Mouse (Mus musculus): ENCODE measurements around the gene Tshz2. TPM values are rescaled to one million over a fixed set of nuclear protein-coding genes. Genes with fewer than 3 reads are reported as not detected.

Gene Tshz2
- polyA plus RNA-seq, 1 experiment: 4.5 TPM

DNA sequence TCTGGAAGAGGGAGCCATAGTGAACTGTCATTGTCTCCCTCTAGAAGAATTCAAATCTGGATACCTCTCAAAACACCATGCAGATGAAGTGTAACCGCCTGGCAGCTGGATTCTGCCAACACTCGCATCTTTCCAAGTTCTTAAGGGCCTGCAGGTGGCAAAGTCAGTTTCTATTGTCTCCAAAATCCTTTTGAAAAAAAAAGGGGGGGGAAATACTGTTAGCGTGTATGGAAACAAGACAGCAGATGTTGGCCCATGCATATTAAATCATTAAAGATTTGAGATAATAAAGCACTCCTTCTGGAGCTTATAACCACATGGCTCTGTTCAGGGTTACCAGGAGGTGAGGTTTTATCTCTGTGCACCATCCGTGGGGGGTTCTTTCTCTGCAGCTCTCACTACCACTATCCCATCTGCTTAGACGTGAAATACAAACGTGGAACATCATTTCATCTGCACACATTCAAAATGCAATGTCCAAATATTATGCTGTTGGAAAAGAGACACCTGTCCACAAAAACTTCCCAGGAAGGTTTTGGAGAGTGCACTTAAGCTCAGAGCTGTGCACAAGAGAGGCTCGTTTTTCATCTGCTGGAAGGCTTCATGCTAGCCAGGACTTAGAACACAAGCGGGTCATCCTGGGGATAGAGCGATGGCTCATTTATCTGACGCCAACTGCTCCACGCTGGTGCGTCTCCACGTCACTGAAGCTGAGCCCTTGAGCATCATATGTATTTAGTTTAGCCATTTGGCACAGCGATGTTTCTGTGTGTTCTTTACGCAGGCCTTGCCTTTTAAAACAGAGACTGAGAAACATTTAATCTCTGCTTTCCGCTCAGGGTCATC lies 307.7 kb downstream of the Tshz2 start:
- Histone ChIP-seq H3K27ac (ENCODE audit: control insufficient read depth, insufficient read depth, low read depth, low read length) (no peak overlapping the region), H3K27me3 (ENCODE audit: control insufficient read depth, insufficient read depth, low read length) (no peaks in the 10 kb centered on the region), H3K4me3 (ENCODE audit: control insufficient read depth, low read depth, low read length) (no peak overlapping the region), H3K4me1 (ENCODE audit: control insufficient read depth, insufficient read depth, low read length) (no peaks in the 10 kb centered on the region), H3K36me3 (ENCODE audit: control insufficient read depth, insufficient read depth, low read length) (no peaks in the 10 kb centered on the region)
- TF ChIP-seq POLR2A (IDR thresholded peaks at IDR 0.05; ENCODE audit: control insufficient read depth, low read depth, low read length) (no peak), CTCF (IDR thresholded peaks at IDR 0.05; ENCODE audit: control insufficient read depth, insufficient read depth, insufficient replicate concordance, low read depth, low read length) (no peak)

DNA sequence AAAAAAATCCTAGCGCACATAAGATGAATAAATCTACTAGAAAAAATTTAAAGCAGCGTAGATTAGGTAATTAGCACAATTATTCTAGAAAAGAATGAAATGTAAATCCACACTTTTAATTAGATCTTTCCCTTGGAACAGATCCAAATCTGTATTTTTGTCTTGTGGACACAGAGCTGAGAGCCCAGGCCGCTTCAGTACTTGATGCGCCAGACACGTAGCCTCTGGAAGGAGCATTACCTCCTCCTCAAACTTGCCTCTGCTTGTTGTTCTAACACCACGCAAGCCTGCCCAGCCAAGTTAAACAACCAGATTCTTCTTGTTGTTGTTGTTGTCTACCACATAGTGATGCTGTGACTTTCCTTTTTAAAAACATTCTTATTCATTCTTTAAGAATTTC lies 310.9 kb downstream of the Tshz2 start:
- H3K27me3 ChIP-seq (ENCODE audit: control insufficient read depth, insufficient read depth, low read length): no peaks in the 10 kb centered on the region
- H3K36me3 ChIP-seq (ENCODE audit: control insufficient read depth, insufficient read depth, low read length): no peaks in the 10 kb centered on the region
- H3K4me1 ChIP-seq (ENCODE audit: control insufficient read depth, insufficient read depth, low read length): no peaks in the 10 kb centered on the region
- no peak overlapping the region for H3K4me3 ChIP-seq (ENCODE audit: control insufficient read depth, low read depth, low read length)
- no peak for TF ChIP-seq CTCF (IDR thresholded peaks at IDR 0.05; ENCODE audit: control insufficient read depth, insufficient read depth, insufficient replicate concordance, low read depth, low read length)
- TF ChIP-seq POLR2A (IDR thresholded peaks at IDR 0.05; ENCODE audit: control insufficient read depth, low read depth, low read length): no peak
- H3K27ac ChIP-seq (ENCODE audit: control insufficient read depth, insufficient read depth, low read depth, low read length): no peak overlapping the region

DNA sequence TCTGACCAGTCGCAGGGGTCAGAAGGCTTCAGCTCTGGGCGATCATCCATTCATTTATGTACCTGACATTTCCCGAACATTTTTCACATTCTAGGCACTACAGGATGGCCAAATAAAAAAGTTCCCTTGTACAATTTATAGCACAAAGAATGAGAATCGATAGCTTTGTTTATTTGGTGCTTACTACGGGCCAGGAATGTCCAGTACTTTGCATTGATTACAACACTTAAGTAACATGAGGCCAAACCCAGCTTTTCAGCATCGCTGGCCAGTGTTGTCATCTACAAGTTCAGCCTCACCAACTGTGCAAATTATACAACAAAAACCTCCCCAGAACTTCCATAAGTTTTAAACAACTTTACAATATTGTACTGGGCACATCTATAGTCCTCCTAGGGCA lies 315.3 kb downstream of the Tshz2 start:
- H3K36me3 ChIP-seq (ENCODE audit: control insufficient read depth, insufficient read depth, low read length): no peaks in the 10 kb centered on the region
- no peaks in the 10 kb centered on the region for H3K4me1 ChIP-seq (ENCODE audit: control insufficient read depth, insufficient read depth, low read length)
- no peaks in the 10 kb centered on the region for H3K27me3 ChIP-seq (ENCODE audit: control insufficient read depth, insufficient read depth, low read length)
- no peak overlapping the region for H3K4me3 ChIP-seq (ENCODE audit: control insufficient read depth, low read depth, low read length)
- TF ChIP-seq CTCF (IDR thresholded peaks at IDR 0.05; ENCODE audit: control insufficient read depth, insufficient read depth, insufficient replicate concordance, low read depth, low read length) (no peak), POLR2A (IDR thresholded peaks at IDR 0.05; ENCODE audit: control insufficient read depth, low read depth, low read length) (no peak)
- H3K27ac ChIP-seq (ENCODE audit: control insufficient read depth, insufficient read depth, low read depth, low read length): no peak overlapping the region

DNA sequence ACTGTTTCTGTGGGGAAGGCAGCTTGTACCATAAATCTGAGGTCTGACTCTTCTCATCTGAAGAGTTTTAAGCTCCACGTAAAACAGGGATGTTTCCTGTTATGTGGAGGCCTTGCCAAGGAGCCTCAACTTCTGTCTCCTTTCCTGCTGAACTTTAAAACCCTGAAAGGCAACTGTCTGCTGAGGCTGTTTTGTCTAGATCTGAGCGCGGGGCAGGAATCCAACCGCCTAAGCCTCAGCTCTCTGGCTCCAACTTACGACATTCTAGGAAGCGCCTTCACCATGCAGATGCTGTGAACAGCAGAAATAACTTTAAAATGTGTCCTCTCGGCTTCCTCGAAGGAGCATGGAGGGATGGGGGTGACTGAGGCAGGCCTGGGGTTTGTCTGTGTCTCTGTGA lies 318.2 kb downstream of the Tshz2 start:
- H3K4me3 ChIP-seq (ENCODE audit: control insufficient read depth, low read depth, low read length): no peak overlapping the region

DNA sequence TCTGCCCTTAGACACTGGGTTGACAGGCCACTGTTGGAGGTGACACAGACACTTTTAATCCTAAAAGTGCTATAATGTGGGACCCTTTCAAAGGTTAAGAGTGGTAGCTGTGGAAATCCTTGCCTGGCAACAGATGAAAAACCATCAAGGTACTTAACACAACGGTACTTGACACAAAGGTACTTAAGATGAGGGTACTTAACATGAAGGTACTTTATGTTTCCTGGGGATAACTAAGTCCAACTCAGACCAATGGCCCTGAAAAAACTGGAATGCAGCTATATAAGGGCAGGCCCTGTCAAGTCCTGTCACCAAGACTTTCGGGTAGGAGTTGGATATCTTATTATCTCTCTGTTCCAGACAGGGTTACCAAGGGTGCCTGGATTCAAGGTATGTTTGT lies 320.2 kb downstream of the Tshz2 start:
- Histone ChIP-seq H3K27me3 (ENCODE audit: control insufficient read depth, insufficient read depth, low read length) (no peaks in the 10 kb centered on the region), H3K36me3 (ENCODE audit: control insufficient read depth, insufficient read depth, low read length) (no peaks in the 10 kb centered on the region), H3K4me3 (ENCODE audit: control insufficient read depth, low read depth, low read length) (no peak overlapping the region), H3K4me1 (ENCODE audit: control insufficient read depth, insufficient read depth, low read length) (no peaks in the 10 kb centered on the region), H3K27ac (ENCODE audit: control insufficient read depth, insufficient read depth, low read depth, low read length) (no peak overlapping the region)
- no peak for TF ChIP-seq CTCF (IDR thresholded peaks at IDR 0.05; ENCODE audit: control insufficient read depth, insufficient read depth, insufficient replicate concordance, low read depth, low read length)
- no peak for TF ChIP-seq POLR2A (IDR thresholded peaks at IDR 0.05; ENCODE audit: control insufficient read depth, low read depth, low read length)

More for the DNA sequence above, 318.2 kb downstream of the Tshz2 start:
- Histone ChIP-seq H3K27me3 (ENCODE audit: control insufficient read depth, insufficient read depth, low read length) (no peaks in the 10 kb centered on the region), H3K36me3 (ENCODE audit: control insufficient read depth, insufficient read depth, low read length) (no peaks in the 10 kb centered on the region), H3K27ac (ENCODE audit: control insufficient read depth, insufficient read depth, low read depth, low read length) (no peak overlapping the region), H3K4me1 (ENCODE audit: control insufficient read depth, insufficient read depth, low read length) (no peaks in the 10 kb centered on the region)
- no peak for TF ChIP-seq POLR2A (IDR thresholded peaks at IDR 0.05; ENCODE audit: control insufficient read depth, low read depth, low read length)
- no peak for TF ChIP-seq CTCF (IDR thresholded peaks at IDR 0.05; ENCODE audit: control insufficient read depth, insufficient read depth, insufficient replicate concordance, low read depth, low read length)

DNA sequence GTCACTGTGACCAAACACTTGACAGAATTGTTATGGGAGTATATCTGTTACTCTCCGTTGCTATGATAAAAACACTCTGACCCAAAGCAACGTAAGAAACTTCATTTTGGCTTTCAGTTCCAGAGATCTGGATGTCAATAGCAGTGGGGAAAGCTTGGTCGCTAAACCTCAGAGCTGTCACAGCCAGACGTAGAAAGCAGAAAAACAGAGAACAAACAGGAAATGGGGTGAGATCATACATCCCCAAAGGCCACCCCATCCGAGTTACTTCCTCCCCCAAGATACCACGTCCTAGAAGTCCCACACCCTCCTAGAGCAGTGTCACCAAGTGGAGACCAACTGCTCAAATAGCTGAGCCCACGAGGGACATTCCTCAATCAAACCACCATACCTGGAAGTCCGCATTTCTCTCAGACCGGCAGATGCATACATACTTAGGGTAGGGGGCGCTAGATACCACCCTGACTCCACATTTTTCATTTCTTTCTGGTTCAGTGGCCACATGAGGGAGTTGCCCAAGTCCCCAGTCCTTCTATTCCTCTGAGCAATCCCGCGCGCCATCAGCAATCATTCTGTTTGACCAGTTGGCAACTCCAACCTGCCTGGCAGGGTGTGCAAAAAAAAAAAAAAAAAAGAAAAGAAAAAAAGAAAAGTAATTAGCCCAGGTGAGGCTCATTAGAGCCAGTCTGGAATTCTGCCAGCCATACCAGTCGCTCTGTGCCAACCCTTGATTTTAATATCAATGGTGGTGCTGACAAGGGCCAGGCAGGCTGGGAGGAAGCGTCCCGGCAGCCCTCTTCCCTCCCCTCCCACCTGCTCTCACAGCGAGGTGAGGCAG lies 326.1 kb downstream of the Tshz2 start:
- TF ChIP-seq CTCF (IDR thresholded peaks at IDR 0.05; ENCODE audit: control insufficient read depth, insufficient read depth, insufficient replicate concordance, low read depth, low read length) (no peak), POLR2A (IDR thresholded peaks at IDR 0.05; ENCODE audit: control insufficient read depth, low read depth, low read length) (no peak)
- Histone ChIP-seq H3K36me3 (ENCODE audit: control insufficient read depth, insufficient read depth, low read length) (no peaks in the 10 kb centered on the region), H3K27ac (ENCODE audit: control insufficient read depth, insufficient read depth, low read depth, low read length) (no peak overlapping the region), H3K4me1 (ENCODE audit: control insufficient read depth, insufficient read depth, low read length) (peaks cover 10% of the 10 kb centered on the region), H3K27me3 (ENCODE audit: control insufficient read depth, insufficient read depth, low read length) (peaks cover 3% of the 10 kb centered on the region; the same call in 1 of the 2 replicates), H3K4me3 (ENCODE audit: control insufficient read depth, low read depth, low read length) (no peak overlapping the region)
